Mouse (Mus musculus): ENCODE measurements around the gene Naaladl2. TPM values are rescaled to one million over a fixed set of nuclear protein-coding genes. Genes with fewer than 3 reads are reported as not detected.

Naaladl2 gene
- polyA plus RNA-seq, 1 experiment from 2014 or later = 2.8 TPM

- no peak overlapping the region for H3K4me3 ChIP-seq (ENCODE audit: low read depth, low read length)
- H3K9me3 ChIP-seq (ENCODE audit: control insufficient read depth) = no peaks in the 10 kb centered on the region
- H3K27ac ChIP-seq (ENCODE audit: low read depth, low read length) = no peak overlapping the region
- ATAC-seq = no peak
- H3K4me1 ChIP-seq (replicated peaks; ENCODE audit: control insufficient read depth, insufficient read depth, low read length) = no peaks in the 10 kb centered on the region
- no peak overlapping the region for H3K9ac ChIP-seq (ENCODE audit: low read depth, low read length)
- H3K4me2 ChIP-seq (replicated peaks; ENCODE audit: low read depth) = no peak overlapping the region
- no peaks in the 10 kb centered on the region for H3K27me3 ChIP-seq (replicated peaks; ENCODE audit: control insufficient read depth, insufficient read depth, low read length)
- H3K36me3 ChIP-seq (ENCODE audit: control insufficient read depth, insufficient read depth) = no peaks in the 10 kb centered on the region
- no peak for TF ChIP-seq CTCF (IDR thresholded peaks at IDR 0.05; ENCODE audit: low read depth)
These were observed 1326.5 kb downstream of the Naaladl2 start for GRCm38 (mm10) chr3:23817585-23817984.

- 77% methylated on average over 1 of the region's 1 CpGs for WGBS
- Histone ChIP-seq H3K27me3 (replicated peaks; ENCODE audit: control insufficient read depth, insufficient read depth, low read length) (no peaks in the 10 kb centered on the region), H3K4me3 (ENCODE audit: low read depth, low read length) (no peak overlapping the region), H3K9ac (ENCODE audit: low read depth, low read length) (no peak overlapping the region), H3K4me2 (replicated peaks; ENCODE audit: low read depth) (no peak overlapping the region), H3K27ac (ENCODE audit: low read depth, low read length) (no peak overlapping the region), H3K9me3 (ENCODE audit: control insufficient read depth) (no peaks in the 10 kb centered on the region), H3K4me1 (replicated peaks; ENCODE audit: control insufficient read depth, insufficient read depth, low read length) (no peaks in the 10 kb centered on the region), H3K36me3 (ENCODE audit: control insufficient read depth, insufficient read depth) (no peaks in the 10 kb centered on the region)
- no peak for ATAC-seq
- TF ChIP-seq CTCF (IDR thresholded peaks at IDR 0.05; ENCODE audit: low read depth) = no peak
These were observed 1385.3 kb downstream of the Naaladl2 start for GRCm38 (mm10) chr3:23758746-23759145.

All from intestine, postnatal 0 days (tissue).